Mouse (Mus musculus): ENCODE measurements around the gene Apoa1.

- TF ChIP-seq POLR2A (IDR thresholded peaks at IDR 0.05; ENCODE audit: borderline replicate concordance, insufficient read depth, low read length) (no peak), CTCF (IDR thresholded peaks at IDR 0.05; ENCODE audit: borderline replicate concordance, insufficient read depth, low read depth, low read length) (no peak)
These were observed 1.2 kb upstream of the Apoa1 start for GRCm38 (mm10) chr9:46227064-46227614.

Data from cerebellum, adult 2 months (tissue).